Mouse (Mus musculus): ENCODE measurements around the gene Cntfr.

Gene Cntfr

GRCm38 (mm10) chr4:41645488-41645887 is 51.4 kb downstream of the Cntfr start:
- DNase-seq (ENCODE audit: low spot score) = peak; percentile 64

- no peak for DNase-seq (ENCODE audit: low spot score)
Measured at GRCm38 (mm10) chr4:41641199-41641822, 55.6 kb downstream of the Cntfr start.

GRCm38 (mm10) chr4:41639913-41640507 is 56.9 kb downstream of the Cntfr start, which contains the start of gene Enho:
Gene Enho, minus strand, starts transcription at chr4:41640324.
- peak; percentile 96 for DNase-seq (ENCODE audit: low spot score)

GRCm38 (mm10) chr4:41639214-41639841 is 57.6 kb downstream of the Cntfr start:
- no peak for DNase-seq (ENCODE audit: low spot score)

- DNase-seq (ENCODE audit: low spot score) = no peak
Measured at GRCm38 (mm10) chr4:41638828-41639213, 58.1 kb downstream of the Cntfr start.

- DNase-seq (ENCODE audit: low spot score) = no peak
Measured at GRCm38 (mm10) chr4:41638186-41638731, 58.6 kb downstream of the Cntfr start.

GRCm38 (mm10) chr4:41636882-41637635 is 59.8 kb downstream of the Cntfr start:
- no peak for DNase-seq (ENCODE audit: low spot score)

GRCm38 (mm10) chr4:41636366-41636765 is 60.5 kb downstream of the Cntfr start:
- no peak for DNase-seq (ENCODE audit: low spot score)

GRCm38 (mm10) chr4:41635906-41636305 is 61.0 kb downstream of the Cntfr start:
- DNase-seq (ENCODE audit: low spot score) = peak; percentile 47

GRCm38 (mm10) chr4:41635224-41635623 is 61.7 kb downstream of the Cntfr start:
- no peak for DNase-seq (ENCODE audit: low spot score)

- DNase-seq (ENCODE audit: low spot score) = no peak
Measured at GRCm38 (mm10) chr4:41634631-41635030, 62.3 kb downstream of the Cntfr start.

- DNase-seq (ENCODE audit: low spot score) = no peak
Measured at GRCm38 (mm10) chr4:41633001-41633400, 63.9 kb downstream of the Cntfr start.

- DNase-seq (ENCODE audit: low spot score) = peak; percentile 64
Measured at GRCm38 (mm10) chr4:41631390-41631789, 65.5 kb downstream of the Cntfr start.

- peak; percentile 31 for DNase-seq (ENCODE audit: low spot score)
Measured at GRCm38 (mm10) chr4:41630196-41630595, 66.7 kb downstream of the Cntfr start.

GRCm38 (mm10) chr4:41628202-41628927 is 68.5 kb downstream of the Cntfr start:
- peak; percentile 75 for DNase-seq (ENCODE audit: low spot score)

- DNase-seq (ENCODE audit: low spot score) = no peak
Measured at GRCm38 (mm10) chr4:41622071-41622470, 74.8 kb downstream of the Cntfr start.

- DNase-seq (ENCODE audit: low spot score) = no peak
Measured at GRCm38 (mm10) chr4:41618916-41619746, 77.8 kb downstream of the Cntfr start.

GRCm38 (mm10) chr4:41615661-41616599 is 81.0 kb downstream of the Cntfr start:
- no peak for DNase-seq (ENCODE audit: low spot score)

- peak; percentile 87 for DNase-seq (ENCODE audit: low spot score)
Measured at GRCm38 (mm10) chr4:41614156-41614555, 82.7 kb downstream of the Cntfr start.

- DNase-seq (ENCODE audit: low spot score) = peak; percentile 24
Measured at GRCm38 (mm10) chr4:41612166-41612565, 84.7 kb downstream of the Cntfr start.

All from embryo, embryonic 10 days (tissue).